In the genomic region with DNA sequence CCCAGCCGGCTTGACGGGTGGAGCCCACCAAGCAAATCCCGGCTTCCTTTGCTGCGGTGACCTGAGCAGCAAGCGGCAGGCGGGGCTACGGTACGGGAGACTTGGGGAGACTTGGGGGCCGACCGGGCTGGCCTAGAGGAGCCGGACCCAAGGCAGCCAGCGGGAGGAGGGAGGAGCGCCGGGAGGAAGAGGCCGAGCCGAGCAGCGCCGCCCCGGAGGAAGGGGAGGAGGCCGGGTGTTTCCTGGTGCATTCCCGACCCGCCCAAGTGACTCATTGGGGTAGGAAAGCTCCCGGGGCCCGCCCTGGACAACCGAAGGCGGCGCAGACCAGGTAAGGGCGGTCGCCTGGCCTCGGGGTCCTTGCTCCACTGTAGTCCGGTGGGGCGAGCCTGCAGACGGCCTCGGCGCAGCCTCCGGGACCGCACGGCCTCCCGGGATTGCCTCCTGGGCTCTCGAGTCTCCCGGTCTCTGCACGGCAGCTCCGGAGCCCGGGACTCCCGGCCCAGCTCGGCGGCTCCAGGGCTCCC, we compare ENCODE assay signal across 8 mouse cellular contexts. TPM values are rescaled to one million over a fixed set of nuclear protein-coding genes. Genes with fewer than 3 reads are reported as not detected.
DNase-seq lines count a peak whose midpoint lies in the region; ATAC-seq and TF ChIP-seq lines count a peak whose summit lies in the region.

No protein-coding gene starts in this region.

- intact Hi-C loops in heart, postnatal 10 days (cut with DNase I), result loop anchor here (5.0 kb wide), 1 partner anchor 35 kb away; no protein-coding TSS in a partner anchor

- peak; percentile 81 for DNase-seq in ES-CJ7 (ENCODE audit: low read depth, low spot score)
- DNase-seq in heart, postnatal 10 days, result peak; percentile 93
- peak; percentile 86 for DNase-seq in large intestine, adult 2 months (ENCODE audit: low read depth, low spot score)
- peak; percentile 95 to 97 for DNase-seq in lung, adult 18-20 months

- H3K36me3 ChIP-seq in forebrain, embryonic 13.5 days (ENCODE audit: poor library complexity, severe bottlenecking), result 0 out of 2 replicates have a peak, but pooled peaks cover 3% of the 10 kb centered on the region
- no peaks in the 10 kb centered on the region for H3K36me3 ChIP-seq in neural tube, embryonic 14.5 days (ENCODE audit: control insufficient read depth, insufficient read depth, low read length)
- H3K36me3 ChIP-seq in testis, adult 2 months (ENCODE audit: control insufficient read depth, insufficient read depth, low read length), result no peaks in the 10 kb centered on the region

- under 1% methylated on average over 30 of the region's 47 CpGs for WGBS in forebrain, embryonic 13.5 days
- under 1% methylated on average over 45 of the region's 47 CpGs for WGBS in large intestine, adult 2 months
- under 1% methylated on average over 46 of the region's 47 CpGs for WGBS in neural tube, embryonic 14.5 days

- TF ChIP-seq CTCF in testis, adult 2 months (IDR thresholded peaks at IDR 0.05; ENCODE audit: control insufficient read depth, insufficient read depth, insufficient replicate concordance, low read depth, low read length), result no peak

- H3K9me3 ChIP-seq in forebrain, embryonic 13.5 days (replicated peaks), result no peaks in the 10 kb centered on the region
- no peaks in the 10 kb centered on the region for H3K9me3 ChIP-seq in neural tube, embryonic 14.5 days (ENCODE audit: control insufficient read depth, low read length)

- peak; percentile 21; the same call in 1 of the 2 replicates for TF ChIP-seq POLR2A in testis, adult 2 months (IDR thresholded peaks at IDR 0.05; ENCODE audit: control insufficient read depth, low read depth, low read length)

- H3K27ac ChIP-seq in forebrain, embryonic 13.5 days, result peak overlapping the region; percentile 92
- H3K27ac ChIP-seq in neural tube, embryonic 14.5 days (ENCODE audit: low read depth, low read length), result peak overlapping the region; percentile 92
- H3K27ac ChIP-seq in testis, adult 2 months (ENCODE audit: control insufficient read depth, insufficient read depth, low read depth, low read length), result peak overlapping the region; percentile 72

- H3K27me3 ChIP-seq in forebrain, embryonic 13.5 days, result no peaks in the 10 kb centered on the region
- no peaks in the 10 kb centered on the region for H3K27me3 ChIP-seq in neural tube, embryonic 14.5 days (ENCODE audit: control insufficient read depth, insufficient read depth, low read length)
- no peaks in the 10 kb centered on the region for H3K27me3 ChIP-seq in testis, adult 2 months (ENCODE audit: control insufficient read depth, insufficient read depth, low read length)

- peak overlapping the region; percentile 87 for H3K4me3 ChIP-seq in forebrain, embryonic 13.5 days
- peak overlapping the region; percentile 90 for H3K4me3 ChIP-seq in neural tube, embryonic 14.5 days (ENCODE audit: low read depth, low read length)
- H3K4me3 ChIP-seq in testis, adult 2 months (ENCODE audit: control insufficient read depth, low read depth, low read length), result peak overlapping the region; percentile 88

- H3K4me2 ChIP-seq in forebrain, embryonic 13.5 days, result peak overlapping the region; percentile 86
- H3K4me2 ChIP-seq in neural tube, embryonic 14.5 days (ENCODE audit: low read depth, low read length), result peak overlapping the region; percentile 78

- peak; percentile 97 for ATAC-seq in cerebellum, adult (ENCODE audit: insufficient number of reproducible peaks, low FRiP score, low TSS enrichment)
- peak; percentile 92 for ATAC-seq in forebrain, embryonic 13.5 days
- peak; percentile 94 for ATAC-seq in neural tube, embryonic 14.5 days (ENCODE audit: low read depth)

- H3K4me1 ChIP-seq in forebrain, embryonic 13.5 days, result peaks cover 16% of the 10 kb centered on the region
- H3K4me1 ChIP-seq in neural tube, embryonic 14.5 days (ENCODE audit: control insufficient read depth, insufficient read depth, low read length), result peaks cover 14% of the 10 kb centered on the region; the same call in 1 of the 2 replicates
- H3K4me1 ChIP-seq in testis, adult 2 months (ENCODE audit: control insufficient read depth, insufficient read depth, low read length), result peaks cover 4% of the 10 kb centered on the region

- H3K9ac ChIP-seq in forebrain, embryonic 13.5 days, result peak overlapping the region; percentile 92
- peak overlapping the region; percentile 91 for H3K9ac ChIP-seq in neural tube, embryonic 14.5 days (replicated peaks; ENCODE audit: low read depth, low read length)

RNA-seq across cellular contexts. Expression of a gene that starts 0.5 kb away (rescaled TPM):
- 65.2 and 67.2 TPM in 2 replicates for polyA plus RNA-seq in forebrain, embryonic 13.5 days (2015; fragmentation: Nextera tagmentation; extraction: Ambion mirVana)
- 10 to 100 TPM; 57.4 to 60.7 TPM for total RNA-seq in heart, postnatal 10 days (2021)
- 42.0 and 59.3 TPM in 2 replicates for polyA plus RNA-seq in large intestine, adult 2 months (2012; rRNA removed)
- 39.2 and 50.1 TPM in 2 replicates for polyA plus RNA-seq in neural tube, embryonic 14.5 days (2014; fragmentation: Nextera tagmentation; extraction: Ambion mirVana)
- 5.6 and 6.6 TPM in 2 replicates for polyA plus RNA-seq in testis, adult 2 months (2012; rRNA removed)

RNA-seq across cellular contexts. Expression of a gene that starts 48.1 kb away (rescaled TPM):
- 39.0 and 39.3 TPM in 2 replicates for polyA plus RNA-seq in forebrain, embryonic 13.5 days (2015; fragmentation: Nextera tagmentation; extraction: Ambion mirVana)
- total RNA-seq in heart, postnatal 10 days (2021), result 10 to 100 TPM; 11.6 to 13.6 TPM
- polyA plus RNA-seq in large intestine, adult 2 months (2012; rRNA removed), result 2.1 and 2.9 TPM in 2 replicates
- polyA plus RNA-seq in neural tube, embryonic 14.5 days (2014; fragmentation: Nextera tagmentation; extraction: Ambion mirVana), result 38.1 and 45.1 TPM in 2 replicates
- polyA plus RNA-seq in testis, adult 2 months (2012; rRNA removed), result 3.7 and 4.7 TPM in 2 replicates

Comparison
In these comparisons a context has a peak if more than half of its experiments do, and no peak if none do; other contexts are left out.
1. Peak in every context shown above with its lines: DNase-seq, ATAC-seq, H3K4me3 ChIP-seq and H3K27ac ChIP-seq.